Mouse (Mus musculus) lung, postnatal 0 days (tissue): ENCODE data around the gene Btnl6.

ENCODE experiments used
- CTCF ChIP-seq: IDR thresholded peaks from 2 replicates; pipeline ENCODE4 v1.5.1; 2016; ENCODE audit warnings: antibody characterized with exemption, mild to moderate bottlenecking
- EP300 ChIP-seq: IDR thresholded peaks from 2 replicates; pipeline ENCODE4 v1.6.1; 2016; ENCODE audit warnings: antibody characterized with exemption, mild to moderate bottlenecking, control low read depth

DNA sequence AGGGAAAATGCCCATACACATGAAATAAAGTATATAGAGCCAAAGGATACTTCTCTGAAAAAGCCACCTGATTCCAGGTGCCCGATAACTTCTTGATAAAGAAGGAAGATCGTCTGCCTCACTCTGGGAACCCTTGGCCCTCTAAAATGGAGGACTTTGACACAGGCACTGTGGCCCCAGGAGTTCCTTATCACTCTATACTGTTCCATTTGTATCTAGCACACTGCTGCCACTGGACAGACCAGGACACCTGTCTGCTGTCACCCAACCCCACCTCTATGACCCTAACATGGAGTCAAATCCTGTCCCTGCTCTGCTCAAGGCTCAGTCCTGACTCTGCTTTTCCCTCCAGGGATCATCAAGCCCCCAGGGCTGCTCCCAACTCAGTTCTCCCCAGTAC is 638 bp downstream of the Btnl6 start:
- TF ChIP-seq CTCF (no peak), EP300 (no peak)
